Mouse (Mus musculus): ENCODE data around the gene Hcst.

The Hcst gene

DNA sequence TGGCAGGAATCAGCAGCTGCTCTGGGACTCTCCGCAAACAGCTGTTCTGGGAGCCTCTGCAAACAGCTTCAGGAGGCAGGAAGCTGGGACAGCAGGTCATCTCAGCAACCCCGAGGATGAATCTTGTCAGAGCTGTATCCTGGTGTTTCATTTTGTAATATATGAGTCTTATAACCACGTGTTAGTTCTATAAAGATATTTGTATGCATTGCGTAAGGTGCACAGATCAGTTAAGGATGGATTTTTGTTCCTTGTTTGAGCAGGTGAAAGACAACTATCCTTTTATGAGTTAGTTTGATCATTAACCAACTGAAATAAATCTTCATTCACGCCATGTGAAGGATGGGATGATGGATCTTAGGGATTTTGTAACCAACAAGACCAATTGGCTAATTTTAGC, 39.6 kb downstream of the Hcst start:
- DNase-seq (ENCODE audit: low spot score in 2 of 2) = no peak

DNA sequence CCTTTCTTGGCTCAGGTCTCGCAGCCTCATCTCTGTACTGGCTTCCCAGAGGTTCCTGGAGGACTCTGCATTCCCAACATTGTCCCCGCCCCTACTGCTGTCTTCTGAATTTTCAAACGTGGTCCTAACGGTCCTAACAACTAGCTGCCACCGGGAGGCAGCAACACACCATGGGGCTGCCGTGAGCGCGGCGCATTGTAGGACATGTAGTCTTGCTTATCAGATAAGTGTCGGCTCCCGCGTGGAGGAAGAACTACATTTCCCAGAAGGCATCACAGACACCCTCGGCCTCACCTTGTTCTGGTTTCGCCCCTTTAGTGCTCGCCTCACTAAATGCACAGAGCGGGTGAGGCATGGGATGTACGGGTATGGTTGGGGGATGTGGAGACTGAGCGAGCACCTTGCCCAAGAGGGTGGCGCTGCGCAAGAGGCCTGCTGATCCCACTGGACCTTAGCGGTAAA, 46.1 kb downstream of the Hcst start:
- peak; percentile 58 to 75 for DNase-seq (ENCODE audit: low spot score in 2 of 2)

Measured in spleen, postnatal 14 days (tissue).